12 mouse cellular contexts compared by ENCODE assay signal in genomic region chr4:125125361-125125921, GRCm38 (mm10). TPM values are rescaled to one million over a fixed set of nuclear protein-coding genes. Genes with fewer than 3 reads are reported as not detected.
A peak's percentile ranks its signal among the peaks of the same experiment; 100 is the strongest.
DNase-seq lines count a peak whose midpoint lies in the region; ATAC-seq and TF ChIP-seq lines count a peak whose summit lies in the region.
"Had no signal": no experiment of that assay in that cellular context is flagged by ENCODE, and none has a peak within 500 bp of the region (broad histone marks: within the 10 kb centered on the region; RNA-seq: fewer than 3 reads in every experiment).

No protein-coding gene starts in this region.

- H3K4me2 ChIP-seq in midbrain, embryonic 11.5 days, result no peak overlapping the region
- H3K4me2 ChIP-seq in midbrain, embryonic 14.5 days (ENCODE audit: low read length), result no peak overlapping the region
- peak overlapping the region; percentile 5; the same call in 1 of the 2 replicates for H3K4me2 ChIP-seq in heart, embryonic 13.5 days
- H3K4me2 ChIP-seq in hindbrain, postnatal 0 days (ENCODE audit: low read depth, low read length), result no peak overlapping the region
- no peak overlapping the region for H3K4me2 ChIP-seq in forebrain, embryonic 13.5 days
- H3K4me2 ChIP-seq: forebrain, embryonic 12.5 days; lung, embryonic 15.5 days had no signal

- H3K9ac ChIP-seq in midbrain, embryonic 11.5 days (ENCODE audit: low read length), result no peak overlapping the region
- no peak overlapping the region for H3K9ac ChIP-seq in midbrain, embryonic 14.5 days (replicated peaks; ENCODE audit: low read length)
- peak overlapping the region; percentile 40; the same call in 1 of the 2 replicates for H3K9ac ChIP-seq in heart, embryonic 13.5 days
- H3K9ac ChIP-seq in hindbrain, postnatal 0 days (replicated peaks; ENCODE audit: low read length), result no peak overlapping the region
- no peak overlapping the region for H3K9ac ChIP-seq in forebrain, embryonic 13.5 days
- H3K9ac ChIP-seq: forebrain, embryonic 12.5 days; lung, embryonic 15.5 days had no signal

- peaks cover 8% of the 10 kb centered on the region; the same call in 1 of the 2 replicates for H3K27me3 ChIP-seq in midbrain, embryonic 11.5 days (ENCODE audit: control insufficient read depth, insufficient read depth, low read length)
- H3K27me3 ChIP-seq in midbrain, embryonic 14.5 days (ENCODE audit: control insufficient read depth, insufficient read depth, low read length), result peaks cover 16% of the 10 kb centered on the region; the same call in 1 of the 2 replicates
- 0 out of 2 replicates have a peak, but pooled peaks cover 3% of the 10 kb centered on the region for H3K27me3 ChIP-seq in heart, embryonic 13.5 days (replicated peaks)
- H3K27me3 ChIP-seq in hindbrain, postnatal 0 days (ENCODE audit: insufficient read depth, low read length), result no peaks in the 10 kb centered on the region
- H3K27me3 ChIP-seq in forebrain, embryonic 13.5 days, result peaks cover 30% of the 10 kb centered on the region
- H3K27me3 ChIP-seq: lung, embryonic 15.5 days had no signal

- TF ChIP-seq CTCF in hindbrain, postnatal 0 days (IDR thresholded peaks at IDR 0.05; ENCODE audit: low read depth), result no peak

- H3K27ac ChIP-seq in midbrain, embryonic 11.5 days (ENCODE audit: low read depth, low read length), result no peak overlapping the region
- no peak overlapping the region for H3K27ac ChIP-seq in midbrain, embryonic 14.5 days (replicated peaks; ENCODE audit: low read depth, low read length)
- H3K27ac ChIP-seq in heart, embryonic 13.5 days (replicated peaks), result 0 out of 2 replicates have a peak overlapping the region, but pooled peaks have one; percentile 56
- H3K27ac ChIP-seq in hindbrain, postnatal 0 days, result no peak overlapping the region
- H3K27ac ChIP-seq in forebrain, embryonic 13.5 days, result no peak overlapping the region
- H3K27ac ChIP-seq: forebrain, embryonic 12.5 days had no signal

- no peaks in the 10 kb centered on the region for H3K9me3 ChIP-seq in midbrain, embryonic 11.5 days (ENCODE audit: control insufficient read depth, low read length)
- H3K9me3 ChIP-seq in midbrain, embryonic 14.5 days (ENCODE audit: control insufficient read depth, low read length), result no peaks in the 10 kb centered on the region
- H3K9me3 ChIP-seq in heart, embryonic 13.5 days, result no peaks in the 10 kb centered on the region
- no peaks in the 10 kb centered on the region for H3K9me3 ChIP-seq in hindbrain, postnatal 0 days (ENCODE audit: low read length)
- H3K9me3 ChIP-seq in forebrain, embryonic 13.5 days (replicated peaks), result no peaks in the 10 kb centered on the region
- H3K9me3 ChIP-seq: forebrain, embryonic 12.5 days; lung, embryonic 15.5 days had no signal

- ATAC-seq in CD4-positive, CD25-positive, alpha-beta regulatory T cell, adult 4 months, result no peak
- no peak for ATAC-seq in midbrain, embryonic 11.5 days (ENCODE audit: low FRiP score)
- ATAC-seq in midbrain, embryonic 14.5 days (ENCODE audit: low FRiP score, low TSS enrichment), result no peak
- no peak for ATAC-seq in heart, embryonic 13.5 days (ENCODE audit: extremely low read depth, insufficient number of reproducible peaks, low FRiP score, low TSS enrichment)
- ATAC-seq in hindbrain, postnatal 0 days, result no peak
- no peak for ATAC-seq in forebrain, embryonic 13.5 days

- H3K4me3 ChIP-seq in midbrain, embryonic 11.5 days (ENCODE audit: low read depth, low read length), result no peak overlapping the region
- no peak overlapping the region for H3K4me3 ChIP-seq in midbrain, embryonic 14.5 days (replicated peaks; ENCODE audit: low read depth, low read length)
- no peak overlapping the region for H3K4me3 ChIP-seq in heart, embryonic 13.5 days
- no peak overlapping the region for H3K4me3 ChIP-seq in hindbrain, postnatal 0 days (ENCODE audit: low read length)
- no peak overlapping the region for H3K4me3 ChIP-seq in forebrain, embryonic 13.5 days
- H3K4me3 ChIP-seq: forebrain, embryonic 12.5 days; lung, embryonic 15.5 days had no signal

- DNase-seq in CD4-positive, CD25-positive, alpha-beta regulatory T cell, adult 2 months (ENCODE audit: low read depth, low spot score), result peak; percentile 45
- peak; percentile 82 for DNase-seq in midbrain, embryonic 11.5 days (ENCODE audit: low spot score, missing footprints)
- DNase-seq in midbrain, embryonic 14.5 days, result no peak
- DNase-seq in naive thymus-derived CD4-positive, alpha-beta T cell, adult 2 months (ENCODE audit: low read depth), result peak; percentile 40
- no peak for DNase-seq in hindbrain, postnatal 0 days (ENCODE audit: low spot score)
- DNase-seq: cerebellum, postnatal 36 days had no signal

- no peaks in the 10 kb centered on the region for H3K36me3 ChIP-seq in midbrain, embryonic 11.5 days (ENCODE audit: control insufficient read depth, insufficient read depth, low read length)
- no peaks in the 10 kb centered on the region for H3K36me3 ChIP-seq in midbrain, embryonic 14.5 days (ENCODE audit: control insufficient read depth, insufficient read depth, low read length)
- H3K36me3 ChIP-seq in heart, embryonic 13.5 days, result peaks cover 7% of the 10 kb centered on the region
- no peaks in the 10 kb centered on the region for H3K36me3 ChIP-seq in hindbrain, postnatal 0 days (ENCODE audit: insufficient read depth, low read length)
- H3K36me3 ChIP-seq in forebrain, embryonic 13.5 days (ENCODE audit: poor library complexity, severe bottlenecking), result no peaks in the 10 kb centered on the region
- H3K36me3 ChIP-seq: forebrain, embryonic 12.5 days; lung, embryonic 15.5 days had no signal

- peaks cover 9% of the 10 kb centered on the region for H3K4me1 ChIP-seq in midbrain, embryonic 11.5 days (ENCODE audit: control insufficient read depth, insufficient read depth, low read length)
- peaks cover 16% of the 10 kb centered on the region; the same call in 1 of the 2 replicates for H3K4me1 ChIP-seq in midbrain, embryonic 14.5 days (ENCODE audit: control insufficient read depth, insufficient read depth, low read length)
- peaks cover 52% of the 10 kb centered on the region for H3K4me1 ChIP-seq in heart, embryonic 13.5 days
- H3K4me1 ChIP-seq in hindbrain, postnatal 0 days (ENCODE audit: insufficient read depth, low read length), result 0 out of 2 replicates have a peak, but pooled peaks cover 6% of the 10 kb centered on the region
- H3K4me1 ChIP-seq in forebrain, embryonic 13.5 days, result peaks cover 17% of the 10 kb centered on the region

- 70% methylated on average over 7 of the region's 7 CpGs for WGBS in midbrain, embryonic 11.5 days
- 75% methylated on average over 7 of the region's 7 CpGs for WGBS in midbrain, embryonic 14.5 days
- 78% methylated on average over 7 of the region's 7 CpGs for WGBS in heart, embryonic 13.5 days
- 74% methylated on average over 7 of the region's 7 CpGs for WGBS in hindbrain, postnatal 0 days
- WGBS in forebrain, embryonic 13.5 days, result 79% methylated on average over 7 of the region's 7 CpGs

RNA-seq across cellular contexts. Expression of gene Zc3h12a, which starts 2.2 kb away (rescaled TPM):
- 1 to 10 TPM; 3.6 to 4.4 TPM for polyA plus RNA-seq in CD4-positive, CD25-positive, alpha-beta regulatory T cell, adult 4 months (2017; shearing (Covaris generic))
- polyA plus RNA-seq in midbrain, embryonic 11.5 days (2014; fragmentation: Nextera tagmentation; extraction: Ambion mirVana), result 0.22 and 0.37 TPM in 2 replicates
- polyA plus RNA-seq in midbrain, embryonic 14.5 days (2014; fragmentation: Nextera tagmentation; extraction: Ambion mirVana), result 0.22 and 0.46 TPM in 2 replicates
- polyA plus RNA-seq in heart, embryonic 13.5 days (2015; fragmentation: Nextera tagmentation; extraction: Ambion mirVana), result 0.59 and 0.62 TPM in 2 replicates
- total RNA-seq in hindbrain, postnatal 0 days (2014; rRNA removed), result not detected in 2 replicates
- polyA plus RNA-seq in hindbrain, postnatal 0 days (2015; fragmentation: Nextera tagmentation; extraction: Ambion mirVana), result 0.16 and 0.31 TPM in 2 replicates
- 0.15 TPM in 1 of 2 replicates, not detected in the other for polyA plus RNA-seq in forebrain, embryonic 13.5 days (2015; fragmentation: Nextera tagmentation; extraction: Ambion mirVana)

RNA-seq across cellular contexts. Expression of gene Meaf6, which starts 40.5 kb away (rescaled TPM):
- polyA plus RNA-seq in CD4-positive, CD25-positive, alpha-beta regulatory T cell, adult 4 months (2017; shearing (Covaris generic)), result 10 to 100 TPM; 56.7 to 74.8 TPM
- 126 and 128 TPM in 2 replicates for polyA plus RNA-seq in midbrain, embryonic 11.5 days (2014; fragmentation: Nextera tagmentation; extraction: Ambion mirVana)
- 171 and 183 TPM in 2 replicates for polyA plus RNA-seq in midbrain, embryonic 14.5 days (2014; fragmentation: Nextera tagmentation; extraction: Ambion mirVana)
- polyA plus RNA-seq in heart, embryonic 13.5 days (2015; fragmentation: Nextera tagmentation; extraction: Ambion mirVana), result 42.6 and 43.3 TPM in 2 replicates
- total RNA-seq in hindbrain, postnatal 0 days (2014; rRNA removed), result 47.0 and 50.4 TPM in 2 replicates
- 131 and 133 TPM in 2 replicates for polyA plus RNA-seq in hindbrain, postnatal 0 days (2015; fragmentation: Nextera tagmentation; extraction: Ambion mirVana)
- 146 and 148 TPM in 2 replicates for polyA plus RNA-seq in forebrain, embryonic 13.5 days (2015; fragmentation: Nextera tagmentation; extraction: Ambion mirVana)

RNA-seq across cellular contexts. Expression of gene Snip1, which starts 59.0 kb away (rescaled TPM):
- 1 to 10 TPM; 5.1 to 8.8 TPM for polyA plus RNA-seq in CD4-positive, CD25-positive, alpha-beta regulatory T cell, adult 4 months (2017; shearing (Covaris generic))
- polyA plus RNA-seq in midbrain, embryonic 11.5 days (2014; fragmentation: Nextera tagmentation; extraction: Ambion mirVana), result 38.0 and 41.0 TPM in 2 replicates
- polyA plus RNA-seq in midbrain, embryonic 14.5 days (2014; fragmentation: Nextera tagmentation; extraction: Ambion mirVana), result 27.7 and 31.2 TPM in 2 replicates
- 14.0 and 18.8 TPM in 2 replicates for polyA plus RNA-seq in heart, embryonic 13.5 days (2015; fragmentation: Nextera tagmentation; extraction: Ambion mirVana)
- 29.2 and 35.0 TPM in 2 replicates for total RNA-seq in hindbrain, postnatal 0 days (2014; rRNA removed)
- polyA plus RNA-seq in hindbrain, postnatal 0 days (2015; fragmentation: Nextera tagmentation; extraction: Ambion mirVana), result 15.7 and 16.3 TPM in 2 replicates
- 27.1 and 29.1 TPM in 2 replicates for polyA plus RNA-seq in forebrain, embryonic 13.5 days (2015; fragmentation: Nextera tagmentation; extraction: Ambion mirVana)

RNA-seq across cellular contexts. Expression of gene Dnali1, which starts 59.9 kb away (rescaled TPM):
- not detected for polyA plus RNA-seq in CD4-positive, CD25-positive, alpha-beta regulatory T cell, adult 4 months (2017; shearing (Covaris generic))
- polyA plus RNA-seq in midbrain, embryonic 11.5 days (2014; fragmentation: Nextera tagmentation; extraction: Ambion mirVana), result 0.23 and 0.42 TPM in 2 replicates
- polyA plus RNA-seq in midbrain, embryonic 14.5 days (2014; fragmentation: Nextera tagmentation; extraction: Ambion mirVana), result 0.92 and 1.0 TPM in 2 replicates
- 0.11 and 0.13 TPM in 2 replicates for polyA plus RNA-seq in heart, embryonic 13.5 days (2015; fragmentation: Nextera tagmentation; extraction: Ambion mirVana)
- 0.73 and 2.4 TPM in 2 replicates for total RNA-seq in hindbrain, postnatal 0 days (2014; rRNA removed)
- 1.4 and 1.5 TPM in 2 replicates for polyA plus RNA-seq in hindbrain, postnatal 0 days (2015; fragmentation: Nextera tagmentation; extraction: Ambion mirVana)
- 0.52 and 1.2 TPM in 2 replicates for polyA plus RNA-seq in forebrain, embryonic 13.5 days (2015; fragmentation: Nextera tagmentation; extraction: Ambion mirVana)
- total RNA-seq: adrenal gland, adult 18-20 months had no signal

Comparison
In these comparisons a context has a peak if more than half of its experiments do, and no peak if none do; other contexts are left out.
1. DNase-seq: peak in CD4-positive, CD25-positive, alpha-beta regulatory T cell, adult 2 months (single experiment), midbrain, embryonic 11.5 days (single experiment) and naive thymus-derived CD4-positive, alpha-beta T cell, adult 2 months (single experiment); none in midbrain, embryonic 14.5 days (single experiment) and hindbrain, postnatal 0 days (single experiment).